Mouse (Mus musculus) embryonic facial prominence, embryonic 10.5 days (tissue): Measurements from ENCODE around the gene Cilp2. TPM values are rescaled to one million over a fixed set of nuclear protein-coding genes. Genes with fewer than 3 reads are reported as not detected.
A peak's percentile ranks its signal among the peaks of the same experiment; 100 is the strongest.

ENCODE experiments used
- DNase-seq: peaks from one replicate; pipeline ENCODE4 v3.0.0-alpha.2; 2017; ENCODE audit warnings: low spot score
- H3K27ac ChIP-seq: fragments of 300-500 bp; sonication (generic); replicated peaks from 2 replicates; pipeline ENCODE4 v1.5.1; 2016; ENCODE audit warnings: mild to moderate bottlenecking
- H3K27me3 ChIP-seq: fragments of 300-500 bp; sonication (generic); replicated peaks from 2 replicates; pipeline ENCODE4 v1.6.1; 2016; ENCODE audit warnings: low read depth, mild to moderate bottlenecking; ENCODE audit not compliant: poor library complexity, severe bottlenecking
- H3K36me3 ChIP-seq: fragments of 300-500 bp; sonication (generic); replicated peaks from 2 replicates; pipeline ENCODE4 v1.6.1; 2016; ENCODE audit warnings: mild to moderate bottlenecking, moderate library complexity
- H3K4me1 ChIP-seq: fragments of 300-500 bp; sonication (generic); 2 replicates; pipeline ENCODE4 v1.6.1; 2016
- H3K4me3 ChIP-seq: fragments of 300-500 bp; sonication (generic); 2 replicates; pipeline ENCODE4 v1.5.1; 2016; ENCODE audit warnings: mild to moderate bottlenecking, moderate library complexity
- H3K9me3 ChIP-seq: fragments of 300-500 bp; sonication (generic); 2 replicates; pipeline ENCODE4 v1.6.1; 2016; ENCODE audit warnings: mild to moderate bottlenecking
- WGBS: fragments of 180-500 bp; shearing (Covaris S2); methylation state at CpG from one replicate; pipeline ENCODE4 v1.1.7; 2016; 5-methylcytosine and 5-hydroxymethylcytosine counted together
- polyA plus RNA-seq: library from polyadenylated mRNA; unstranded; fragments of >200 nt; fragmentation: Nextera tagmentation; extraction: Ambion mirVana; gene quantifications from 2 replicates; pipeline ENCODE4 v1.2.1, GENCODE M21; 2016

Gene Cilp2
- polyA plus RNA-seq, 1 experiment from 2014 or later: 0.54 TPM

DNA sequence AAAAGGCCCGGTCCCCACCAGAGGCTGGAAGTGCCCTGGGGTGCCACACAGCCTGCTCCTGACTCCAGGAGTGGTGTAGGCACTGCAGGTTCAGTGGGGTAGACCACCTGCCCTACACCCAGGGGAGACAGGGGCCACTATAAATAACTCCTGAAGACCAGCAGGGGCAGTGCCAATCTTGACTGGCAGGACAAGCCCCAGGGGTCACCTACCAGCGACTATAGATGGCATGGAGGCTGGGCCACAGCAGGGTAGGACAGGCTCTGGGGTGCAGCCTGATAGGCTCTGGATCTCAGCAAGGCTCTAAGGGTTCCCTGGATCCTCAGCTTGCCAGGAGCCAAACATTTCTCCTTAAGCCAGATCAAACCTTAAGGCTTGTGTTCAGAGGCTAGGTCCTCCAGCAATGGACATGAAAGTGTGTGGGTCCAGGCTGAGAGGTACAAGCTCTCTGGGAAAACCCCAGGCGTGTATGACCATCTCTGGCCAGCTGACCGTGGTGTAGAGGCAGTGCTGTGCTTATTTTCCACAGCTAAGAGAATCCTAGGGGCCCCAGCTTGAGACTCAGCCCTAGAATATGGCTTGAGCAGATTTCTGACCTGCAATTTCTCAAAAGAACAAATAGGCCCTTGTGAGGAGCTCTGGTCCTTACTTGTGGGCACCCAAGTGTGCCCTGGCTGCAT, 8.4 kb upstream of the Cilp2 start:
- WGBS: 72% methylated on average over 4 of the region's 4 CpGs
- no peak overlapping the region for H3K27ac ChIP-seq
- H3K9me3 ChIP-seq: no peaks in the 10 kb centered on the region
- H3K4me3 ChIP-seq: no peak overlapping the region
- peaks cover 50% of the 10 kb centered on the region for H3K4me1 ChIP-seq
- DNase-seq: no peak
- peaks cover 80% of the 10 kb centered on the region for H3K36me3 ChIP-seq
- peaks cover 20% of the 10 kb centered on the region for H3K27me3 ChIP-seq

DNA sequence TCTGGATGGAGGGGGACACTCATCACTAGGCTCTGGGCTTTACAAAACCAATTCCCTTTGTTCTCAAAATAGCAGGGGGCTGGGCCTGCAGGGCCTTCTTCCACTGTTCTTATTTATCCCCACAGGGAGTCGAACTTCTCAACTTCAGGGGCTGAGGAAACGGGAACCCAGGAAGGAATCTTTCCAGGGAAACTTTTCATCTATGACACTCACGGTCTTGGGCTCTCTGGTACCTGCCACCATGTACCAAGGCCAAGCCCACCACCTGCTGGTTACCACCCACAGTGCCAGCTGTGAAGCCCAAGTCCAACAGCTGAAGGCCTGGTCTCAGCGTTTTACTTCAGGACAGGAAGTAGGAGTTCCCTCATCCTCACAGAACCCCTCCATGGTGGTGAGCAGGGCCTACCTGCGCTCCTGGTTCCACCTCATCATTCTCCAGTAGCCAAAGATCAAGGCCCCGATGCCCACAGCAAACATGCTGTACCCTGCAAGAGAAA, 7.4 kb upstream of the Cilp2 start:
- H3K27me3 ChIP-seq: peaks cover 30% of the 10 kb centered on the region
- DNase-seq: no peak
- WGBS: 54% methylated on average over 6 of the region's 6 CpGs
- peaks cover 79% of the 10 kb centered on the region for H3K36me3 ChIP-seq
- no peak overlapping the region for H3K4me3 ChIP-seq
- H3K4me1 ChIP-seq: peaks cover 44% of the 10 kb centered on the region
- H3K27ac ChIP-seq: no peak overlapping the region
- H3K9me3 ChIP-seq: no peaks in the 10 kb centered on the region

GRCm38 (mm10) chr8:69893863-69894262, 6.4 kb upstream of the Cilp2 start:
- H3K36me3 ChIP-seq: peaks cover 70% of the 10 kb centered on the region
- no peak overlapping the region for H3K4me3 ChIP-seq
- 33% methylated on average over 17 of the region's 17 CpGs for WGBS
- no peaks in the 10 kb centered on the region for H3K9me3 ChIP-seq
- H3K4me1 ChIP-seq: peaks cover 51% of the 10 kb centered on the region
- no peak overlapping the region for H3K27ac ChIP-seq
- H3K27me3 ChIP-seq: peaks cover 40% of the 10 kb centered on the region
- peak; percentile 72 for DNase-seq

GRCm38 (mm10) chr8:69890813-69891241, 3.3 kb upstream of the Cilp2 start:
- 38% methylated on average over 19 of the region's 19 CpGs for WGBS
- Histone ChIP-seq H3K36me3 (peaks cover 41% of the 10 kb centered on the region), H3K4me3 (no peak overlapping the region), H3K27ac (no peak overlapping the region), H3K27me3 (peaks cover 70% of the 10 kb centered on the region), H3K4me1 (peaks cover 73% of the 10 kb centered on the region), H3K9me3 (no peaks in the 10 kb centered on the region)
- DNase-seq: peak; percentile 62

DNA sequence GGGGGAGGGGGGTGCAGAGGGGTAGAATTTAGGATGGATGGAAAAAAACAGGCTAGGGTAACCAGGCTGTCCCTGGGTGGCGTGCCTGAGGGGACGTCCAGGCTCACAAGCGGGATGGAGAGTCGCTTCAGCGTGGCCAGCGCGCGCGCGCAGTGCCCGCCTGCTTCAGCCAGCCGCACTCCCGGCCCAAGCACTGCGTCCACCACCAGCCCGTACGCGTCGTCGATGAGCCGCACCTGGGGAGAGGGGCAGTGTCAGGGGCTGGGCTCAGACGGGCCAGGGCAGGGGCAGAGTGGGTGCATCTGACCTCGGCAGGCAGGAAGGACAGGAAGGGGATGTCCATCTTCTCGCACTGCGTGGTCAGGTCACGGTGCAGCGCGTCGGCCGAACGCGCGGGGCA, 1.4 kb upstream of the Cilp2 start:
- Histone ChIP-seq H3K36me3 (peaks cover 21% of the 10 kb centered on the region), H3K4me1 (peaks cover 64% of the 10 kb centered on the region), H3K9me3 (no peaks in the 10 kb centered on the region), H3K27ac (no peak overlapping the region), H3K27me3 (peaks cover 90% of the 10 kb centered on the region), H3K4me3 (peak overlapping the region; percentile 40)
- DNase-seq: peak; percentile 57
- 3% methylated on average over 32 of the region's 32 CpGs for WGBS

DNA sequence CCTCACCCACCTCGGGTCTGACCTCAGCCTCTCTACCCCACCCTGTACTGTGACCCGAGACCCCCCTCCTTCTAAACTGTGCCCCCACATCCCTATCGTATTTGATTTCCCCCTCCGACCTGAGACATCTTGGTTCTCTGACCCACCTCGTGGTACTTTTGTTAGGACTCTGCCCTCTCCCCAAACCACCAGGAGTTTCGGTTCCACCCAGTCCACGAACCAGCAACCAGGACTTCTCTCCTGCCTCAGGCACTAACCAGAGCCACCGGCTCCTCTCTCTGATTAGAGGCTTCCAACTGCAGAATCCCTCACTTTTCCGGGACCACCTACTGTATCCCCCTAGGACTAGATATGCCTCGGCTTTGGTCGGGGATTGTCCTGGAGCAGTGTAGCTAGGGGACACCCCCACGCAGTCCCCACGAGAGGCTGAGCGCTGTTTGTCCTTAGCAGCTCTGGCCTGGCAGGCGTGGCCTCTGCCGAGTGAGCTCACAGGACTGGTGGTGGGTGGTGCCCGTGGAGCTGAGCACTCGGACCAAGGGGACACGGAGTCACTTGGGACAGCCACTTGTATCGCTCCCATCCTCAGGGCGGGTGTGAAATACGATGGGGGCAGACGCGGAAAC, 868 bp upstream of the Cilp2 start:
- H3K27me3 ChIP-seq: peaks cover 95% of the 10 kb centered on the region
- H3K4me1 ChIP-seq: peaks cover 58% of the 10 kb centered on the region
- DNase-seq: peak; percentile 40
- 8% methylated on average over 24 of the region's 24 CpGs for WGBS
- no peak overlapping the region for H3K27ac ChIP-seq
- peaks cover 16% of the 10 kb centered on the region for H3K36me3 ChIP-seq
- H3K4me3 ChIP-seq: peak overlapping the region; percentile 40
- no peaks in the 10 kb centered on the region for H3K9me3 ChIP-seq

DNA sequence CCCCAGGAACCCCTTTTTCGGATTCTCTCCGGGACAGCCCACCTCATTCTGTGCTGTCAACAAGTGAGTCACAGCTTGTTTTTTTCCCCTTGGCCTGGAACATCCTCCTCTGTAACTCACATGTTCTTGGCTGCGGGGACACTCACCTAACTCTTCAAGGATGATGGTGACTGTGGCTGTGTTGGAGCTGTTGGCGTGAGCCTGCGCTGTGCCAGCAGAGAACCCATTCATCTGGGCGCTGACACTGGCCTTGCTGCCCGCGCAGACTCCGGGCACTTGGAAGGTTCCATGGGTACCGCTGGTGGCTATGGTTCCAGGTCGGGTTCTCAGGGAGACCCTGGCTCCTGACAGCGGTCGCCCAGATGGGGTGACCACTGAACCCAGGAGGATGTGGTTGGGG, 3.3 kb downstream of the Cilp2 start:
- no peaks in the 10 kb centered on the region for H3K36me3 ChIP-seq
- H3K27me3 ChIP-seq: peaks cover 100% of the 10 kb centered on the region
- no peak for DNase-seq
- H3K4me1 ChIP-seq: peaks cover 54% of the 10 kb centered on the region
- no peak overlapping the region for H3K27ac ChIP-seq
- 0 out of 2 replicates have a peak, but pooled peaks cover 4% of the 10 kb centered on the region for H3K9me3 ChIP-seq
- H3K4me3 ChIP-seq: no peak overlapping the region
- WGBS: 53% methylated on average over 13 of the region's 13 CpGs

GRCm38 (mm10) chr8:69882833-69883600, 4.5 kb downstream of the Cilp2 start:
- DNase-seq: peak; percentile 35
- Histone ChIP-seq H3K9me3 (0 out of 2 replicates have a peak, but pooled peaks cover 4% of the 10 kb centered on the region), H3K27ac (no peak overlapping the region), H3K27me3 (peaks cover 100% of the 10 kb centered on the region), H3K4me1 (peaks cover 42% of the 10 kb centered on the region), H3K36me3 (no peaks in the 10 kb centered on the region), H3K4me3 (peak overlapping the region; percentile 51)
- WGBS: 12% methylated on average over 52 of the region's 52 CpGs

DNA sequence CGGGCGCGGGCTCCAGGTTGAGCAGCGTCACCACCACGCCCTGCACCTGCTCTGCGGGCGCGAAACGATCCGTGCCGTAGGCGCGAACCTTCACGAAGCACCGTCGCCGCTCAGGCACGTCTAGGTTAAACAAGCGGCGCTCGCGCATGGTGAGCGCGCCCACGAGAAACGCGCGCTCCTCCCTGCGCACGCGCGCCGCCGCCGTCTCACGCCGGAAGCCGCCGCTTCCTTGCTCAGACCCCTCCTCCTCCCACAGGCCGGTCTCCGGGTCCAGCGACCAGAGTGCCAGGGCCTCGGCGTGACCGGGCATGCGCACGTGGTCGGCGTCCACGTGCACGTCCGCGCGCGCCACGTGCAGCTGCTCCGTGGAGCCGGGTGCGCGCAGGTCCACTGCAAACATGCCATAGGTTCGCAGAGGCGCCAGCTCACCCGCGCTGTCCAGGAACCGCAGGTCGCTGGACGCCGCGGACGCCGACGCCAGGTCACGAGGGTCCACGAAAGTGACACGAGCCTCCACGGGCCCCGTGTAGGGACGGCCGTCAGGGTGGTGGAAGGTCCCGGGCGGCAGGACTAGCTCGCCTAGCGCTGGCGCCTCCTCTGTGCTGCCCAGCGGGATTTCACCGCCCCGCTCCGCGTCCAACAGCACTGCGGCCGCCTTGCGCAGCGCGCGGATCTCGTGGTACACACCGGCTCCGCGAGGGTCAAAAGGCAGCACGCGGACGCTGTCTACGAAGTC, 5.3 kb downstream of the Cilp2 start:
- peaks cover 34% of the 10 kb centered on the region for H3K4me1 ChIP-seq
- WGBS: 5% methylated on average over 103 of the region's 103 CpGs
- H3K27me3 ChIP-seq: peaks cover 100% of the 10 kb centered on the region
- H3K36me3 ChIP-seq: no peaks in the 10 kb centered on the region
- H3K4me3 ChIP-seq: peak overlapping the region; percentile 51
- H3K27ac ChIP-seq: no peak overlapping the region
- DNase-seq: peak; percentile 75
- 0 out of 2 replicates have a peak, but pooled peaks cover 4% of the 10 kb centered on the region for H3K9me3 ChIP-seq

GRCm38 (mm10) chr8:69881261-69881865, 6.1 kb downstream of the Cilp2 start:
- Histone ChIP-seq H3K27me3 (peaks cover 100% of the 10 kb centered on the region), H3K36me3 (no peaks in the 10 kb centered on the region), H3K9me3 (0 out of 2 replicates have a peak, but pooled peaks cover 4% of the 10 kb centered on the region), H3K27ac (no peak overlapping the region), H3K4me1 (peaks cover 26% of the 10 kb centered on the region), H3K4me3 (peak overlapping the region; percentile 51)
- peak; percentile 31 for DNase-seq
- WGBS: 22% methylated on average over 79 of the region's 79 CpGs

- Histone ChIP-seq H3K36me3 (no peaks in the 10 kb centered on the region), H3K27ac (no peak overlapping the region), H3K4me3 (peak overlapping the region; percentile 51), H3K27me3 (peaks cover 100% of the 10 kb centered on the region), H3K9me3 (0 out of 2 replicates have a peak, but pooled peaks cover 4% of the 10 kb centered on the region), H3K4me1 (peaks cover 25% of the 10 kb centered on the region)
- DNase-seq: peak; percentile 31
- 12% methylated on average over 37 of the region's 37 CpGs for WGBS
Observed at GRCm38 (mm10) chr8:69880841-69881240, 6.6 kb downstream of the Cilp2 start.
